In the genomic region with DNA sequence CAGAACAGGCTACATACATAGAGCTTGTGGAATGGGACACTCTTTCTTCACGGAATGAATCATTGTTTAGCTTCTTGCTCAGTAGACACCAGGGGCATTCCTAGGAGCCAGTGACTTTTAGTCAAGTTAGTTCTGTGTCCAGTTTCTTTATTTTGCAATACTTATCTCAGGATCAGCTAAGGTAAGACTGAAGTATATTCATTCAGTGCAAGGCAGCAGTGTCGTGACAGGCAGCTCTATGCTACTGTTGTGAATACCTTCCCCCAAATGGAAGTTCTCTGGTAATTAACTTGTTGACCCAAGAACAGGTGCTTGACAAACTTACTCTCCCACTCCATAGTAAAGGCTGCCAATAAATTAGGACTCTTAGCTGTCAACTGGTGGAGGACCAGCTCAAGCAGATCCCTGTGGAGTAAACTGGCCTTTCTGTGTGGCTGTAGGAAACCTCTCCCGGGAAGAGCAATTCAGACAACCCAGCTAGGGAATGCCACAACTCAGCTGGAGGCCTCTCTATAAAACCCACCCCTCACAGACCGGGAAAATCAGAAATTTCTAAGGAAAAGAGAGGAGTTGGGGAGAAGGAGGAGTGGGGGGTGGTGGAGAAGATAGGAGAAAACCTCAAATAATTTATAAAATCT, we compare ENCODE assay signal across 15 mouse cellular contexts.
DNase-seq lines count a peak whose midpoint lies in the region; ATAC-seq and TF ChIP-seq lines count a peak whose summit lies in the region.
"Had no signal": no experiment of that assay in that cellular context is flagged by ENCODE, and none has a peak within 500 bp of the region (broad histone marks: within the 10 kb centered on the region; RNA-seq: fewer than 3 reads in every experiment).

No protein-coding gene starts in this region.

- H3K36me3 ChIP-seq in embryonic facial prominence, embryonic 15.5 days = no peaks in the 10 kb centered on the region
- H3K36me3 ChIP-seq in embryonic facial prominence, embryonic 10.5 days (replicated peaks) = no peaks in the 10 kb centered on the region
- 0 out of 2 replicates have a peak, but pooled peaks cover 4% of the 10 kb centered on the region for H3K36me3 ChIP-seq in kidney, embryonic 16.5 days (ENCODE audit: insufficient read depth, low read length)
- peaks cover 4% of the 10 kb centered on the region; the same call in 1 of the 2 replicates for H3K36me3 ChIP-seq in ES-E14 (ENCODE audit: control insufficient read depth, insufficient read depth, low read length, poor library complexity, severe bottlenecking)

- H3K27ac ChIP-seq in embryonic facial prominence, embryonic 15.5 days (replicated peaks) = 0 out of 2 replicates have a peak overlapping the region, but pooled peaks have one; percentile 1
- H3K27ac ChIP-seq in embryonic facial prominence, embryonic 10.5 days (replicated peaks) = no peak overlapping the region
- no peak overlapping the region for H3K27ac ChIP-seq in kidney, embryonic 16.5 days (ENCODE audit: low read length)
- peak overlapping the region; percentile 15; the same call in 1 of the 2 replicates for H3K27ac ChIP-seq in ES-E14 (ENCODE audit: insufficient read depth, low read depth, low read length, poor library complexity, severe bottlenecking)
- H3K27ac ChIP-seq in cerebellum, adult 2 months (ENCODE audit: insufficient read depth, low read length) = no peak overlapping the region
- H3K27ac ChIP-seq: limb, embryonic 12.5 days had no signal

- 21% methylated on average over 4 of the region's 4 CpGs for WGBS in embryonic facial prominence, embryonic 15.5 days
- WGBS in embryonic facial prominence, embryonic 10.5 days = 19% methylated on average over 4 of the region's 4 CpGs
- 15% methylated on average over 4 of the region's 4 CpGs for WGBS in kidney, embryonic 16.5 days
- WGBS in cerebellum, adult 2 months = 60% methylated on average over 4 of the region's 4 CpGs

- in situ Hi-C loops in ES-E14 (cut with MboI; ENCODE audit: low sequenced_read_pairs in 2 of 2, unreplicated experiment in 2 of 2) = loop anchor here in 1 of 2 experiments (25.0 kb wide), 1 partner anchor 449 kb away; no protein-coding TSS in a partner anchor

- H3K9ac ChIP-seq in embryonic facial prominence, embryonic 15.5 days = no peak overlapping the region
- H3K9ac ChIP-seq in kidney, embryonic 16.5 days (replicated peaks; ENCODE audit: low read length) = no peak overlapping the region
- no peak overlapping the region for H3K9ac ChIP-seq in ES-E14 (ENCODE audit: insufficient read depth, low read depth, low read length, poor library complexity, severe bottlenecking)
- H3K9ac ChIP-seq: limb, embryonic 12.5 days had no signal

- H3K9me3 ChIP-seq in embryonic facial prominence, embryonic 15.5 days (replicated peaks) = no peaks in the 10 kb centered on the region
- H3K9me3 ChIP-seq in embryonic facial prominence, embryonic 10.5 days = no peaks in the 10 kb centered on the region
- no peaks in the 10 kb centered on the region for H3K9me3 ChIP-seq in kidney, embryonic 16.5 days (ENCODE audit: low read length)
- H3K9me3 ChIP-seq in ES-E14 (ENCODE audit: control insufficient read depth, insufficient read depth, low read depth, low read length) = no peaks in the 10 kb centered on the region
- H3K9me3 ChIP-seq: G1E; limb, embryonic 12.5 days; megakaryocyte, embryonic 14.5 days had no signal

- H3K27me3 ChIP-seq in embryonic facial prominence, embryonic 15.5 days = no peaks in the 10 kb centered on the region
- no peaks in the 10 kb centered on the region for H3K27me3 ChIP-seq in embryonic facial prominence, embryonic 10.5 days (replicated peaks; ENCODE audit: low read depth, poor library complexity, severe bottlenecking)
- H3K27me3 ChIP-seq in kidney, embryonic 16.5 days (ENCODE audit: insufficient read depth, low read length) = no peaks in the 10 kb centered on the region
- H3K27me3 ChIP-seq in cerebellum, adult 2 months (ENCODE audit: control insufficient read depth, insufficient read depth, low read length) = no peaks in the 10 kb centered on the region
- H3K27me3 ChIP-seq: limb, embryonic 12.5 days; megakaryocyte, embryonic 14.5 days had no signal

- H3K4me2 ChIP-seq in embryonic facial prominence, embryonic 15.5 days (replicated peaks) = no peak overlapping the region
- no peak overlapping the region for H3K4me2 ChIP-seq in kidney, embryonic 16.5 days (replicated peaks; ENCODE audit: low read depth, low read length)
- H3K4me2 ChIP-seq: limb, embryonic 12.5 days had no signal

- TF ChIP-seq CTCF in cerebellum, adult 2 months (IDR thresholded peaks at IDR 0.05; ENCODE audit: borderline replicate concordance, insufficient read depth, low read depth, low read length) = no peak

- H3K4me1 ChIP-seq in embryonic facial prominence, embryonic 15.5 days = peaks cover 43% of the 10 kb centered on the region
- peaks cover 34% of the 10 kb centered on the region for H3K4me1 ChIP-seq in embryonic facial prominence, embryonic 10.5 days
- H3K4me1 ChIP-seq in kidney, embryonic 16.5 days (ENCODE audit: insufficient read depth, low read length) = peaks cover 39% of the 10 kb centered on the region
- H3K4me1 ChIP-seq in ES-E14 (ENCODE audit: control insufficient read depth in 2 of 2, insufficient read depth in 2 of 2, low read length in 2 of 2, poor library complexity in 1 of 2) = peaks cover 7 to 8% of the 10 kb centered on the region in 2 experiments; a peak in 3 of 4 replicates
- H3K4me1 ChIP-seq in cerebellum, adult 2 months (ENCODE audit: control insufficient read depth, insufficient read depth, low read length) = peaks cover 15% of the 10 kb centered on the region

- no peak for TF ChIP-seq POLR2A in cerebellum, adult 2 months (IDR thresholded peaks at IDR 0.05; ENCODE audit: borderline replicate concordance, insufficient read depth, low read length)

- no peak for DNase-seq in embryonic facial prominence, embryonic 10.5 days (ENCODE audit: low spot score)
- no peak for DNase-seq in kidney, adult 9 months
- no peak for DNase-seq in ES-E14 (ENCODE audit: low read depth, low spot score)
- peak; percentile 52 for DNase-seq in mesoderm, embryonic 11.5 days (ENCODE audit: low read depth, low spot score)
- DNase-seq in cerebellum, adult 9-10 months = no peak
- DNase-seq in cerebellum, adult 2 months = no peak
- DNase-seq: cerebellum, adult 8-10 months; gastrocnemius, postnatal 25 days; lung, adult 2 months; thymus, postnatal 14 days had no signal

- no peak for ATAC-seq in embryonic facial prominence, embryonic 15.5 days (ENCODE audit: insufficient number of reproducible peaks, low FRiP score, low TSS enrichment, low read depth)
- ATAC-seq in kidney, embryonic 16.5 days (ENCODE audit: low FRiP score, low TSS enrichment) = peak; percentile 63; the same call in 1 of the 2 replicates

- no peak overlapping the region for H3K4me3 ChIP-seq in embryonic facial prominence, embryonic 15.5 days (replicated peaks)
- H3K4me3 ChIP-seq in embryonic facial prominence, embryonic 10.5 days = no peak overlapping the region
- H3K4me3 ChIP-seq in kidney, embryonic 16.5 days (ENCODE audit: low read length) = no peak overlapping the region
- no peak overlapping the region for H3K4me3 ChIP-seq in ES-E14 (ENCODE audit: insufficient read depth in 1 of 2, low read depth in 1 of 2, low read length in 2 of 2, poor library complexity in 1 of 2, severe bottlenecking in 1 of 2)
- no peak overlapping the region for H3K4me3 ChIP-seq in cerebellum, adult 2 months (replicated peaks; ENCODE audit: insufficient read depth, low read depth, low read length)
- H3K4me3 ChIP-seq: limb, embryonic 12.5 days; megakaryocyte, embryonic 14.5 days had no signal

TF ChIP-seq in ES-E14, 5 proteins besides CTCF, POLR2A, EP300 and RAD21:
- TF ChIP-seq MAFK (IDR thresholded peaks at IDR 0.05; ENCODE audit: insufficient read depth, low read depth, low read length) = no peak
- TF ChIP-seq ZNF384 (IDR thresholded peaks at IDR 0.05; ENCODE audit: low read depth, low read length) = no peak
- no peak for TF ChIP-seq ZC3H11A (IDR thresholded peaks at IDR 0.05; ENCODE audit: borderline replicate concordance, low read depth, low read length)
- TF ChIP-seq CHD2 (IDR thresholded peaks at IDR 0.05; ENCODE audit: low read depth, low read length) = no peak
- no peak for TF ChIP-seq HCFC1 (IDR thresholded peaks at IDR 0.05; ENCODE audit: borderline replicate concordance, insufficient read depth, low read length)

Comparison
In these comparisons a context has a peak if more than half of its experiments do, and no peak if none do; other contexts are left out.
1. H3K27ac ChIP-seq: peak in embryonic facial prominence, embryonic 15.5 days (single experiment) and ES-E14 (single experiment); none in embryonic facial prominence, embryonic 10.5 days (single experiment), kidney, embryonic 16.5 days (single experiment) and cerebellum, adult 2 months (single experiment).